Mouse (Mus musculus): ENCODE measurements around the gene Emilin1. TPM values are rescaled to one million over a fixed set of nuclear protein-coding genes. Genes with fewer than 3 reads are reported as not detected.
"Not testable (repeated sequence)": the region's sequence is repeated elsewhere in the genome, so short reads cannot be mapped to it uniquely, and the experiment has no call there.

Gene Emilin1
- polyA plus RNA-seq, 1 experiment from 2014 or later, result 108 TPM

DNA sequence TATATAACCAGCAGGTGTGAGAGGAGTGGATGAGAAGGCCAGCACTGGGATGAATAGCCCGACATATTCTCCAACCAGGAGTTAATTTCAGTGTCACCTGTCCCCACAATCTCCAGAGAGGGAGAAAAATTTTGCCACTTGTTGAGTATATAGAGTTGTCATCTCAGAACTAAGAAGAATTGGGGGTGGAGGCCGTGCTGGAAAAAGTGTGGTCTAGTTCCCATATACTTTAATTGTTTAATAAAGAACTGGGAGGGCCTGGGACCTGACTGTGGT lies 43.1 kb upstream of the Emilin1 start:
- H3K27ac ChIP-seq (replicated peaks in 1 of 2; ENCODE audit: control insufficient read depth in 1 of 2, insufficient read depth in 1 of 2, low read depth in 2 of 2, low read length in 2 of 2), result peak overlapping the region in 1 of 2 experiments; percentile 65; a peak in 2 of 4 replicates
- H3K9me3 ChIP-seq (ENCODE audit: control insufficient read depth, low read length), result no peaks in the 10 kb centered on the region
- peaks cover 7 to 16% of the 10 kb centered on the region in 2 experiments for H3K4me1 ChIP-seq (ENCODE audit: control insufficient read depth in 2 of 2, insufficient read depth in 2 of 2, low read length in 2 of 2)
- ATAC-seq (ENCODE audit: insufficient number of reproducible peaks, insufficient read depth, low FRiP score, low read depth), result no peak
- H3K4me2 ChIP-seq (ENCODE audit: low read length), result peak overlapping the region; percentile 82
- H3K4me3 ChIP-seq (ENCODE audit: control insufficient read depth in 1 of 2, insufficient read depth in 1 of 2, low read depth in 1 of 2, low read length in 2 of 2), result peak overlapping the region; percentile 82 to 90
- H3K9ac ChIP-seq (ENCODE audit: low read length), result peak overlapping the region; percentile 94
- WGBS, result 14% methylated on average over 2 of the region's 2 CpGs
- no peaks in the 10 kb centered on the region for H3K27me3 ChIP-seq (ENCODE audit: control insufficient read depth, insufficient read depth, low read length)
- peaks cover 43% of the 10 kb centered on the region for H3K36me3 ChIP-seq (ENCODE audit: control insufficient read depth, insufficient read depth, low read length)

GRCm38 (mm10) chr5:30872574-30872973 lies 40.6 kb upstream of the Emilin1 start:
- Histone ChIP-seq H3K4me3 (ENCODE audit: control insufficient read depth in 1 of 2, insufficient read depth in 1 of 2, low read depth in 1 of 2, low read length in 2 of 2) (no peak overlapping the region), H3K4me1 (ENCODE audit: control insufficient read depth in 2 of 2, insufficient read depth in 2 of 2, low read length in 2 of 2) (peaks cover 7 to 16% of the 10 kb centered on the region in 2 experiments), H3K9ac (ENCODE audit: low read length) (no peak overlapping the region), H3K27ac (replicated peaks in 1 of 2; ENCODE audit: control insufficient read depth in 1 of 2, insufficient read depth in 1 of 2, low read depth in 2 of 2, low read length in 2 of 2) (no peak overlapping the region), H3K36me3 (ENCODE audit: control insufficient read depth, insufficient read depth, low read length) (peaks cover 68% of the 10 kb centered on the region), H3K4me2 (ENCODE audit: low read length) (no peak overlapping the region), H3K27me3 (ENCODE audit: control insufficient read depth, insufficient read depth, low read length) (no peaks in the 10 kb centered on the region), H3K9me3 (ENCODE audit: control insufficient read depth, low read length) (no peaks in the 10 kb centered on the region)
- ATAC-seq (ENCODE audit: insufficient number of reproducible peaks, insufficient read depth, low FRiP score, low read depth), result no peak
- 87% methylated on average over 9 of the region's 9 CpGs for WGBS

DNA sequence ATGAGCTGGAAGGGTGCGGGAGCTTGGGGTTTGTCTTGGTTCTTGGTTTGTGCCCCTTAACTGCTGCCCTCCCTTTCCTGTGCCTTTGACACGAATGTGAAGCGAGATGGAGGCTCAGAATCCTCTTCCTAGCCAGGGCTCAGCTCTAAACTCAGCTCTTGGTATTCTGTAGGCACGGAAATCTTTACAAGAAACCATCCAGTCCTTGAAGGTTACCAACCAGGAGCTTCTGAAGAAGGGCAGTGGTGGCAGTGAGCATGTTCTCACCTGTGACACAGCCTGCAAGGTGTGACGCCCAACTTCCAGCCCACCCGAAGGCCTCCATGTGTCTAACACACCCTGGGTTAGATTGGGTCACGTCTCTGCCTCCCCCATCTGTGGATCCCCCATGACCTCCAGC lies 38.8 kb upstream of the Emilin1 start:
- ATAC-seq (ENCODE audit: insufficient number of reproducible peaks, insufficient read depth, low FRiP score, low read depth), result no peak
- no peaks in the 10 kb centered on the region for H3K9me3 ChIP-seq (ENCODE audit: control insufficient read depth, low read length)
- H3K27ac ChIP-seq (replicated peaks in 1 of 2; ENCODE audit: control insufficient read depth in 1 of 2, insufficient read depth in 1 of 2, low read depth in 2 of 2, low read length in 2 of 2), result no peak overlapping the region
- peaks cover 4 to 16% of the 10 kb centered on the region in 2 experiments for H3K4me1 ChIP-seq (ENCODE audit: control insufficient read depth in 2 of 2, insufficient read depth in 2 of 2, low read length in 2 of 2)
- no peak overlapping the region for H3K9ac ChIP-seq (ENCODE audit: low read length)
- WGBS, result 94% methylated on average over 7 of the region's 7 CpGs
- peaks cover 74% of the 10 kb centered on the region for H3K36me3 ChIP-seq (ENCODE audit: control insufficient read depth, insufficient read depth, low read length)
- H3K27me3 ChIP-seq (ENCODE audit: control insufficient read depth, insufficient read depth, low read length), result no peaks in the 10 kb centered on the region
- H3K4me3 ChIP-seq (ENCODE audit: control insufficient read depth in 1 of 2, insufficient read depth in 1 of 2, low read depth in 1 of 2, low read length in 2 of 2), result no peak overlapping the region
- no peak overlapping the region for H3K4me2 ChIP-seq (ENCODE audit: low read length)

DNA sequence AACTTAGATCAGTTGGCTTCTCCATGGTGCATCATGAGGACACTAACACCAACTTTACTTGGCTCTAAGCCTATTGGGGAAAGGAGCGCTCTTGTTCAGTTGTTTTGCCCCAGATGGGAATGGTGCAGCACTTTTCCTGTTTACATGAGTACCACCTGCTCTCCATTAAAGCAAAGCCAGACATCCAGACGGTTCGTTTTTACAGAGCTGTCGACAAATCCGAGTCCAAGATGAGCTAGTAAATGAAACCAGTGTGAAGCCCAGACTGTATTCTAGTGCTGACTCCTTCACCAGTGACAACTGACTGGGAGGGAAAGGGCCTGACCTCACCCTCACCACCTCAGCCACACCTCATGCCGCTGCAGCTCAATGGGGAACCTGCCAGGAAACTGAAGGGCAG lies 34.6 kb upstream of the Emilin1 start:
- no peak for ATAC-seq (ENCODE audit: insufficient number of reproducible peaks, insufficient read depth, low FRiP score, low read depth)
- H3K36me3 ChIP-seq (ENCODE audit: control insufficient read depth, insufficient read depth, low read length), result peaks cover 46% of the 10 kb centered on the region
- H3K4me1 ChIP-seq (ENCODE audit: control insufficient read depth in 2 of 2, insufficient read depth in 2 of 2, low read length in 2 of 2), result no peaks in the 10 kb centered on the region
- H3K9me3 ChIP-seq (ENCODE audit: control insufficient read depth, low read length), result no peaks in the 10 kb centered on the region
- no peak overlapping the region for H3K4me2 ChIP-seq (ENCODE audit: low read length)
- no peak overlapping the region for H3K9ac ChIP-seq (ENCODE audit: low read length)
- H3K27ac ChIP-seq (replicated peaks in 1 of 2; ENCODE audit: control insufficient read depth in 1 of 2, insufficient read depth in 1 of 2, low read depth in 2 of 2, low read length in 2 of 2), result no peak overlapping the region
- no peaks in the 10 kb centered on the region for H3K27me3 ChIP-seq (ENCODE audit: control insufficient read depth, insufficient read depth, low read length)
- no peak overlapping the region for H3K4me3 ChIP-seq (ENCODE audit: control insufficient read depth in 1 of 2, insufficient read depth in 1 of 2, low read depth in 1 of 2, low read length in 2 of 2)
- 47% methylated on average over 6 of the region's 6 CpGs for WGBS

DNA sequence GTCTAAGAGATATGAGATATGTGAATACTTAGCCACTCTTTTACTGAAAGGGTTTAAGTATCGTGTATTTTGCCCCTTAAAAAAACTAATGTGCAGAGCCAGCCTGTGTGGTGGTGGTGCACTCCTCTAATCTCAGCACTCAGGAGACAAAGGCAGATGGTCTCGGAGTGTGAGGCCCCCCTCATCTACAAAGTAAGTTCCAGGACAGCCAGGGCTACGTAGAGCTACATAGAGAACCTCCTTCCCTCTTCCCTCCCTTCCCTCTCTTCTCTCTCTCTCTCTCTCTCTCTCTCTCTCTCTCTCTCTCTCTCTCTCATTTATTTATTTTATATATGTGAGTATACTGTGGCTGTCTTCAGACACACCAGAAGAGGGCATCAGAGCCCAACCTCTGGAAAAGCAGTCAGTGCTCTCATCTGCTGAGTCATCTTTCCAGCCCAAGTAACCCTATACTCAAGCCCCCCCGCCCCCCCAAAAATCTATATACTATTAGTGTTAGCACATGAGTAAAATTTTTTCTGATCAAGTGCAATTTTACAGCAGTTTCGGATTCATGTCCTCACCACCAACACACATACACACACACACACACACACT lies 33.8 kb upstream of the Emilin1 start:
- Histone ChIP-seq H3K27me3 (ENCODE audit: control insufficient read depth, insufficient read depth, low read length) (no peaks in the 10 kb centered on the region), H3K9ac (ENCODE audit: low read length) (no peak overlapping the region), H3K9me3 (ENCODE audit: control insufficient read depth, low read length) (no peaks in the 10 kb centered on the region), H3K4me3 (ENCODE audit: control insufficient read depth in 1 of 2, insufficient read depth in 1 of 2, low read depth in 1 of 2, low read length in 2 of 2) (no peak overlapping the region), H3K4me1 (ENCODE audit: control insufficient read depth in 2 of 2, insufficient read depth in 2 of 2, low read length in 2 of 2) (no peaks in the 10 kb centered on the region), H3K27ac (replicated peaks in 1 of 2; ENCODE audit: control insufficient read depth in 1 of 2, insufficient read depth in 1 of 2, low read depth in 2 of 2, low read length in 2 of 2) (no peak overlapping the region), H3K4me2 (ENCODE audit: low read length) (no peak overlapping the region), H3K36me3 (ENCODE audit: control insufficient read depth, insufficient read depth, low read length) (peaks cover 37% of the 10 kb centered on the region)
- no peak for ATAC-seq (ENCODE audit: insufficient number of reproducible peaks, insufficient read depth, low FRiP score, low read depth)
- WGBS, result 73% methylated on average over 5 of the region's 5 CpGs

- H3K27me3 ChIP-seq (ENCODE audit: control insufficient read depth, insufficient read depth, low read length); H3K4me3 ChIP-seq (ENCODE audit: control insufficient read depth in 1 of 2, insufficient read depth in 1 of 2, low read depth in 1 of 2, low read length in 2 of 2); H3K27ac ChIP-seq (replicated peaks in 1 of 2; ENCODE audit: control insufficient read depth in 1 of 2, insufficient read depth in 1 of 2, low read depth in 2 of 2, low read length in 2 of 2); H3K9ac ChIP-seq (ENCODE audit: low read length); H3K4me1 ChIP-seq (ENCODE audit: control insufficient read depth in 2 of 2, insufficient read depth in 2 of 2, low read length in 2 of 2); H3K9me3 ChIP-seq (ENCODE audit: control insufficient read depth, low read length); H3K4me2 ChIP-seq (ENCODE audit: low read length); ATAC-seq (ENCODE audit: insufficient number of reproducible peaks, insufficient read depth, low FRiP score, low read depth): not testable (repeated sequence)
- WGBS, result 84% methylated on average over 4 of the region's 4 CpGs
- peaks cover 13% of the 10 kb centered on the region for H3K36me3 ChIP-seq (ENCODE audit: control insufficient read depth, insufficient read depth, low read length)
Measured at GRCm38 (mm10) chr5:30881839-30882238, 31.4 kb upstream of the Emilin1 start.

GRCm38 (mm10) chr5:30886209-30886608 lies 27.0 kb upstream of the Emilin1 start:
- WGBS, result 46% methylated on average over 4 of the region's 4 CpGs
- Histone ChIP-seq H3K9ac (ENCODE audit: low read length) (no peak overlapping the region), H3K36me3 (ENCODE audit: control insufficient read depth, insufficient read depth, low read length) (peaks cover 9% of the 10 kb centered on the region), H3K27ac (replicated peaks in 1 of 2; ENCODE audit: control insufficient read depth in 1 of 2, insufficient read depth in 1 of 2, low read depth in 2 of 2, low read length in 2 of 2) (no peak overlapping the region), H3K4me2 (ENCODE audit: low read length) (peak overlapping the region; percentile 78), H3K4me3 (ENCODE audit: control insufficient read depth in 1 of 2, insufficient read depth in 1 of 2, low read depth in 1 of 2, low read length in 2 of 2) (no peak overlapping the region), H3K9me3 (ENCODE audit: control insufficient read depth, low read length) (no peaks in the 10 kb centered on the region), H3K27me3 (ENCODE audit: control insufficient read depth, insufficient read depth, low read length) (no peaks in the 10 kb centered on the region), H3K4me1 (ENCODE audit: control insufficient read depth in 2 of 2, insufficient read depth in 2 of 2, low read length in 2 of 2) (peaks cover 8 to 13% of the 10 kb centered on the region in 2 experiments)
- ATAC-seq (ENCODE audit: insufficient number of reproducible peaks, insufficient read depth, low FRiP score, low read depth), result no peak

- no peaks in the 10 kb centered on the region for H3K27me3 ChIP-seq (ENCODE audit: control insufficient read depth, insufficient read depth, low read length)
- peak overlapping the region; percentile 86 for H3K9ac ChIP-seq (ENCODE audit: low read length)
- ATAC-seq (ENCODE audit: insufficient number of reproducible peaks, insufficient read depth, low FRiP score, low read depth), result no peak
- H3K4me2 ChIP-seq (ENCODE audit: low read length), result peak overlapping the region; percentile 78
- peak overlapping the region; percentile 5 to 96; a peak in 2 of 4 replicates for H3K27ac ChIP-seq (replicated peaks in 1 of 2; ENCODE audit: control insufficient read depth in 1 of 2, insufficient read depth in 1 of 2, low read depth in 2 of 2, low read length in 2 of 2)
- no peaks in the 10 kb centered on the region for H3K9me3 ChIP-seq (ENCODE audit: control insufficient read depth, low read length)
- H3K4me1 ChIP-seq (ENCODE audit: control insufficient read depth in 2 of 2, insufficient read depth in 2 of 2, low read length in 2 of 2), result peaks cover 8 to 13% of the 10 kb centered on the region in 2 experiments
- peaks cover 14% of the 10 kb centered on the region for H3K36me3 ChIP-seq (ENCODE audit: control insufficient read depth, insufficient read depth, low read length)
- H3K4me3 ChIP-seq (ENCODE audit: control insufficient read depth in 1 of 2, insufficient read depth in 1 of 2, low read depth in 1 of 2, low read length in 2 of 2), result peak overlapping the region; percentile 76 to 88; a peak in 3 of 4 replicates
- WGBS, result 30% methylated on average over 5 of the region's 5 CpGs
Measured at GRCm38 (mm10) chr5:30886731-30887130, 26.5 kb upstream of the Emilin1 start.
